Mouse (Mus musculus) MEL (cell line): Measurements from ENCODE around the gene Tas2r137. TPM values are rescaled to one million over a fixed set of nuclear protein-coding genes. Genes with fewer than 3 reads are reported as not detected.

ENCODE experiments used
- DNase-seq: peaks from one replicate; pipeline ENCODE4 v3.0.0; 2011; ENCODE audit warnings: low read depth, low spot score
- H3K27ac ChIP-seq: 2 replicates; pipeline ENCODE4 v1.5.1; 2012; ENCODE audit warnings: low read depth, mild to moderate bottlenecking, control low read depth, low read length, moderate library complexity; ENCODE audit not compliant: control insufficient read depth
- H3K27me3 ChIP-seq, 2 experiments: fragments of 150-350 bp in 1 of 2; sonication (generic) in 1 of 2; 2 replicates each; pipeline ENCODE4 v1.6.1; 2012; ENCODE audit warnings: low read length in 2 of 2, mild to moderate bottlenecking in 2 of 2, improper control_type of control experiment in 1 of 2, moderate library complexity in 1 of 2; ENCODE audit not compliant: insufficient read depth in 2 of 2, control insufficient read depth in 1 of 2
- H3K36me3 ChIP-seq, 2 experiments: 2 replicates each; pipeline ENCODE4 v1.6.1; 2012 to 2014; ENCODE audit warnings: low read length in 2 of 2, improper control_type of control experiment in 1 of 2, inconsistent platforms in 1 of 2, mild to moderate bottlenecking in 1 of 2; ENCODE audit not compliant: insufficient read depth in 2 of 2, control insufficient read depth in 1 of 2
- H3K4me1 ChIP-seq, 2 experiments: fragments of 150-350 bp in 1 of 2; sonication (generic) in 1 of 2; 2 replicates each; pipeline ENCODE4 v1.6.1; 2012; ENCODE audit warnings: low read length in 2 of 2, improper control_type of control experiment in 1 of 2, mild to moderate bottlenecking in 1 of 2; ENCODE audit not compliant: insufficient read depth in 2 of 2, control insufficient read depth in 1 of 2
- H3K4me3 ChIP-seq, 2 experiments: fragments of 150-350 bp in 1 of 2; sonication (generic) in 1 of 2; 2 replicates each; pipeline ENCODE4 v1.5.1; 2012; ENCODE audit warnings: low read depth in 2 of 2, low read length in 2 of 2, mild to moderate bottlenecking in 2 of 2, moderate library complexity in 2 of 2, control low read depth in 1 of 2, improper control_type of control experiment in 1 of 2; ENCODE audit not compliant: control insufficient read depth in 1 of 2, insufficient read depth in 1 of 2
- H3K79me2 ChIP-seq: 2 replicates; pipeline ENCODE4 v1.6.1; 2012; ENCODE audit warnings: mild to moderate bottlenecking, low read length, moderate library complexity; ENCODE audit not compliant: control insufficient read depth, poor library complexity, insufficient read depth
- H3K9ac ChIP-seq: 2 replicates; pipeline ENCODE4 v1.6.1; 2012; ENCODE audit warnings: low read depth, mild to moderate bottlenecking, control low read depth, low read length, moderate library complexity; ENCODE audit not compliant: control insufficient read depth, poor library complexity, severe bottlenecking
- H3K9me3 ChIP-seq: fragments of 150-350 bp; sonication (generic); replicated peaks from 2 replicates; pipeline ENCODE4 v1.6.1; 2012; ENCODE audit warnings: mild to moderate bottlenecking, low read length, improper control_type of control experiment, moderate library complexity; ENCODE audit not compliant: insufficient read depth
- BHLHE40 ChIP-seq: IDR thresholded peaks from 2 replicates; pipeline ENCODE4 v1.6.1; 2012; ENCODE audit warnings: low read depth, mild to moderate bottlenecking, inconsistent platforms, low read length, improper control_type of control experiment, borderline replicate concordance
- CHD2 ChIP-seq: IDR thresholded peaks from 2 replicates; pipeline ENCODE4 v1.6.1; 2011; ENCODE audit warnings: low read length, improper control_type of control experiment
- CTCF ChIP-seq, 3 experiments: IDR thresholded peaks in 2 of 3; conservative IDR thresholded peaks in 1 of 3; 2 replicates each; pipeline ENCODE4 v1.5.1; 2011 to 2012; ENCODE audit warnings: low read length in 3 of 3, low read depth in 2 of 3, mild to moderate bottlenecking in 2 of 3, improper control_type of control experiment in 1 of 3, inconsistent platforms in 1 of 3, mixed read lengths in 1 of 3, moderate library complexity in 1 of 3; ENCODE audit not compliant: control insufficient read depth in 1 of 3, insufficient read depth in 1 of 3, poor library complexity in 1 of 3, severe bottlenecking in 1 of 3
- ELF1 ChIP-seq: IDR thresholded peaks from 2 replicates; pipeline ENCODE4 v1.6.1; 2014; ENCODE audit warnings: low read depth, mild to moderate bottlenecking, inconsistent platforms, low read length, improper control_type of control experiment, moderate library complexity
- EP300 ChIP-seq, 2 experiments: IDR thresholded peaks; 2 replicates each; pipeline ENCODE4 v1.6.1; 2011; ENCODE audit warnings: improper control_type of control experiment in 2 of 2, low read length in 2 of 2, low read depth in 1 of 2, mild to moderate bottlenecking in 1 of 2
- ETS1 ChIP-seq: IDR thresholded peaks from 2 replicates; pipeline ENCODE4 v1.6.1; 2012; ENCODE audit warnings: low read depth, mild to moderate bottlenecking, inconsistent platforms, low read length, improper control_type of control experiment, moderate library complexity
- GATA1 ChIP-seq: IDR thresholded peaks from 2 replicates; pipeline ENCODE4 v1.6.1; 2011; ENCODE audit warnings: low read depth, low read length, improper control_type of control experiment
- MAX ChIP-seq: IDR thresholded peaks from 2 replicates; pipeline ENCODE4 v1.6.1; 2011; ENCODE audit warnings: low read length, improper control_type of control experiment
- MAZ ChIP-seq: IDR thresholded peaks from 2 replicates; pipeline ENCODE4 v1.6.1; 2012; ENCODE audit warnings: low read depth, mild to moderate bottlenecking, inconsistent platforms, low read length, improper control_type of control experiment
- MXI1 ChIP-seq: IDR thresholded peaks from 2 replicates; pipeline ENCODE4 v1.6.1; 2011; ENCODE audit warnings: mild to moderate bottlenecking, low read depth, low read length, improper control_type of control experiment
- MYB ChIP-seq: IDR thresholded peaks from 2 replicates; pipeline ENCODE4 v1.6.1; 2011; ENCODE audit warnings: mild to moderate bottlenecking, low read depth, low read length, improper control_type of control experiment
- MYC ChIP-seq: IDR thresholded peaks from 2 replicates; pipeline ENCODE4 v1.6.1; 2011; ENCODE audit warnings: low read depth, mild to moderate bottlenecking, low read length, improper control_type of control experiment, moderate library complexity
- NRF1 ChIP-seq: IDR thresholded peaks from 2 replicates; pipeline ENCODE4 v1.6.1; 2014; ENCODE audit warnings: low read depth, mild to moderate bottlenecking, inconsistent platforms, low read length, improper control_type of control experiment, moderate library complexity; ENCODE audit not compliant: poor library complexity, insufficient read depth, severe bottlenecking
- POLR2A ChIP-seq, 2 experiments: IDR thresholded peaks; 2 replicates each; pipeline ENCODE4 v1.6.1; 2011 to 2012; ENCODE audit warnings: low read length in 2 of 2, mild to moderate bottlenecking in 2 of 2, control low read depth in 1 of 2, improper control_type of control experiment in 1 of 2, low read depth in 1 of 2, moderate library complexity in 1 of 2; ENCODE audit not compliant: control insufficient read depth in 1 of 2, insufficient read depth in 1 of 2, poor library complexity in 1 of 2
- SIN3A ChIP-seq: IDR thresholded peaks from 2 replicates; pipeline ENCODE4 v1.6.1; 2012; ENCODE audit warnings: low read length, improper control_type of control experiment, inconsistent platforms
- SMC3 ChIP-seq: IDR thresholded peaks from 2 replicates; pipeline ENCODE4 v1.6.1; 2011; ENCODE audit warnings: low read depth, low read length, improper control_type of control experiment
- TAL1 ChIP-seq: IDR thresholded peaks from 2 replicates; pipeline ENCODE4 v1.6.1; 2012; ENCODE audit warnings: mild to moderate bottlenecking, inconsistent platforms, low read length, moderate library complexity, mixed read lengths
- TBP ChIP-seq: IDR thresholded peaks from 2 replicates; pipeline ENCODE4 v1.8.0; 2011; ENCODE audit warnings: low read depth, low read length, improper control_type of control experiment
- USF1 ChIP-seq: IDR thresholded peaks from 2 replicates; pipeline ENCODE4 v1.6.1; 2014; ENCODE audit warnings: low read depth, mild to moderate bottlenecking, inconsistent platforms, low read length, improper control_type of control experiment, moderate library complexity
- USF2 ChIP-seq, 2 experiments: IDR thresholded peaks; 2 replicates each; pipeline ENCODE4 v1.6.1; 2011 to 2012; ENCODE audit warnings: improper control_type of control experiment in 2 of 2, low read length in 2 of 2, borderline replicate concordance in 1 of 2, inconsistent platforms in 1 of 2, low read depth in 1 of 2, mild to moderate bottlenecking in 1 of 2; ENCODE audit not compliant: insufficient read depth in 1 of 2
- ZC3H11A ChIP-seq: IDR thresholded peaks from 2 replicates; pipeline ENCODE4 v1.6.1; 2012; ENCODE audit warnings: low read depth, mild to moderate bottlenecking, inconsistent platforms, low read length, improper control_type of control experiment
- ZNF384 ChIP-seq: IDR thresholded peaks from 2 replicates; pipeline ENCODE4 v1.6.1; 2012; ENCODE audit warnings: low read depth, mild to moderate bottlenecking, inconsistent platforms, low read length, improper control_type of control experiment
- polyA plus RNA-seq, 2 experiments: library from polyadenylated mRNA; stranded (reverse) in 1 of 2; unstranded in 1 of 2; fragments of >175 nt in 1 of 2; fragments of >200 nt in 1 of 2; gene quantifications; 2 replicates each; pipeline versions ENCODE4 v1.2.1 to v1.2.4; 2012; ENCODE audit warnings: low replicate concordance in 2 of 2, low read depth in 1 of 2; ENCODE audit not compliant: insufficient read length in 2 of 2, insufficient read depth in 1 of 2, missing spikeins in 1 of 2
- total RNA-seq: library from RNA; depleted of rRNA; stranded (reverse); fragments of 300-350 nt; gene quantifications from 2 replicates; pipeline ENCODE4 v1.2.3, GENCODE M21; 2012

Tas2r137 gene
- total and polyA plus RNA-seq, 3 experiments = not detected

- no peak for DNase-seq
- Histone ChIP-seq H3K79me2 (no peaks in the 10 kb centered on the region), H3K4me1 (no peaks in the 10 kb centered on the region), H3K27me3 (no peaks in the 10 kb centered on the region), H3K9me3 (no peaks in the 10 kb centered on the region), H3K4me3 (no peak overlapping the region), H3K36me3 (peaks cover 0 to 12% of the 10 kb centered on the region in 2 experiments; a peak in 2 of 4 replicates), H3K9ac (no peak overlapping the region), H3K27ac (no peak overlapping the region)
- no peak for TF ChIP-seq POLR2A (IDR thresholded peaks at IDR 0.05; ENCODE audit: control insufficient read depth in 1 of 2, insufficient read depth in 1 of 2, low read depth in 1 of 2, low read length in 2 of 2, poor library complexity in 1 of 2)
- no peak for TF ChIP-seq MYC
- no peak for TF ChIP-seq BHLHE40
- TF ChIP-seq ELF1 = no peak
Observed at GRCm38 (mm10) chr6:40482318-40482717, 8.7 kb upstream of the Tas2r137 start.

- no peak within 1 kb of the TSS for H3K9ac ChIP-seq
- H3K27ac ChIP-seq = no peak within 1 kb of the TSS
- H3K36me3 ChIP-seq = no peaks in the 10 kb centered on the region
- no peaks in the 10 kb centered on the region for H3K9me3 ChIP-seq
- DNase-seq = no peak
- H3K4me3 ChIP-seq = no peak within 1 kb of the TSS
- TF ChIP-seq USF2 (IDR thresholded peaks at IDR 0.05; ENCODE audit: borderline replicate concordance in 1 of 2, insufficient read depth in 1 of 2, low read depth in 1 of 2, low read length in 2 of 2) (no peak), SIN3A (no peak), MAZ (no peak), ZNF384 (no peak), MXI1 (no peak), CTCF (IDR thresholded peaks at IDR 0.05 in 2 of 3, conservative IDR thresholded peaks at IDR 0.05 in 1 of 3; ENCODE audit: control insufficient read depth in 1 of 3, insufficient read depth in 1 of 3, low read depth in 2 of 3, low read length in 3 of 3, poor library complexity in 1 of 3, severe bottlenecking in 1 of 3) (no peak), USF1 (no peak), MAX (no peak)
- no peaks in the 10 kb centered on the region for H3K4me1 ChIP-seq
- H3K79me2 ChIP-seq = no peaks in the 10 kb centered on the region
- H3K27me3 ChIP-seq = no peaks in the 10 kb centered on the region
Observed at GRCm38 (mm10) chr6:40493229-40493628, 2.2 kb downstream of the Tas2r137 start, which contains the start of gene Tas2r108. Tas2r108 (plus strand) TSS chr6:40493529.

- TF ChIP-seq ZC3H11A (no peak), CHD2 (no peak), MAX (no peak), NRF1 (no peak), ELF1 (no peak), TBP (no peak), EP300 (IDR thresholded peaks at IDR 0.05; ENCODE audit: low read depth in 1 of 2, low read length in 2 of 2) (no peak), MYB (no peak), ETS1 (no peak), TAL1 (no peak), SMC3 (no peak), GATA1 (no peak)
- no peak within 1 kb of the TSS for H3K27ac ChIP-seq
- no peak for DNase-seq
- no peaks in the 10 kb centered on the region for H3K4me1 ChIP-seq
- H3K27me3 ChIP-seq = no peaks in the 10 kb centered on the region; a peak in 1 of 4 replicates
- H3K4me3 ChIP-seq = no peak within 1 kb of the TSS
- H3K9me3 ChIP-seq = no peaks in the 10 kb centered on the region
- H3K36me3 ChIP-seq = no peaks in the 10 kb centered on the region
- H3K9ac ChIP-seq = no peak within 1 kb of the TSS
- no peaks in the 10 kb centered on the region for H3K79me2 ChIP-seq
Observed at GRCm38 (mm10) chr6:40519408-40519807, 28.4 kb downstream of the Tas2r137 start, which contains the start of gene Prss37. Prss37 (minus strand) TSS chr6:40519508.
